Mouse (Mus musculus) gastrocnemius, adult 2 months (tissue): ENCODE data around the gene Ppard. TPM values are rescaled to one million over a fixed set of nuclear protein-coding genes. Genes with fewer than 3 reads are reported as not detected.
A peak's percentile ranks its signal among the peaks of the same experiment; 100 is the strongest.

Experiments
- DNase-seq: peaks from one replicate; pipeline ENCODE4 v3.0.0; 2022
- H3K27ac ChIP-seq: fragments of 200-600 bp; 2 replicates; pipeline ENCODE4 v1.8.1; 2022; ENCODE audit warnings: mild to moderate bottlenecking
- H3K4me3 ChIP-seq: fragments of 200-600 bp; 2 replicates; pipeline ENCODE4 v1.8.1; 2022; ENCODE audit warnings: mild to moderate bottlenecking, moderate library complexity
- CTCF ChIP-seq: fragments of 200-600 bp; IDR thresholded peaks from 2 replicates; pipeline ENCODE4 v1.8.1; 2022; ENCODE audit warnings: antibody characterized with exemption, mild to moderate bottlenecking, moderate library complexity
- intact Hi-C: fragments of 180-260 bp; cut with DNase I; formaldehyde crosslinking; loops from one replicate; pipeline ENCODE4 v1.15.1; 2025
- total RNA-seq, 2 experiments: library from RNA; stranded (reverse); gene quantifications; 2 replicates each; pipeline ENCODE4 v1.2.3; 2021

The Ppard gene
- total RNA-seq, 2 experiments from 2014 or later: 29.1 to 30.7 TPM

DNA sequence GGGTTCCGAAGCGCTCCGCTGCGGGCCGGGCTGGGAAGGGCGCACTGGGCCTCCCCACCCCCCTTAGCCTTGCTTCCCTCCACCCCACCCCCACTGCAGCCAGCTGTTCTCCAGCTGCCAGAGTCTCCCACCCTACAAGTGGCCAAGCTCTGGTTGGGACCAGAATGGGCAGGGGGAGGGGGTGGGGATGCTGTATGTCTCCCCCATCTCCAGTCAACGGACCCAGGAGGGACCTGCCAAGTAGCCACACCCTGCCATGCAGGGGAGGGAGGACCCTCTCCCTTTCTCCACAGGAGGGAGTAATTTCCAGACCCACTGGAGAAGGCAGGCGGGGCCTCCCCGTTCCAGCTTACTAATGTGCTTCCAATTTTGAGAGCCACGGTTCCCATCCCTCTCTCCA lies 113.4 kb downstream of the Ppard start:
- no peak for DNase-seq
- H3K4me3 ChIP-seq: peak overlapping the region; percentile 30
- peak overlapping the region; percentile 57 for H3K27ac ChIP-seq
- intact Hi-C loops: no loop called here
- no peak for TF ChIP-seq CTCF

DNA sequence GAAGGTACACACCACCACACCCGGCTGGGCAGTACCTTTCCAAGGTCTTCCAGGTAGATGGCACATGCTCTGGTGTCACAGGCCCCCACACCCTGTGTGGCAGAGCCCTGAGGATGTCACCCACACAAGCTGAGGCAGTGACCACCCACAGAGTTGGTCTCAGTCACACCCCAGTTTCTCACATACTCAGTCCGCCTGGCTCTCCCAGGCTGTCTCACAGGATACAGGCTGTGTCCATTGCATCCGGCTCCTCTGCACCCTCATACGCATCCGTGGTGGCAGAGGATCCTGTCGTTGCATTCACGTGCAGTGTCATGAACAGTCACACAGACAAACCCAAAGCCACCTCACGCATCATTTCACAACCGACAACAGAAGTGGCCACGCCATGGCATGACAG lies 114.8 kb downstream of the Ppard start:
- Histone ChIP-seq H3K4me3 (no peak overlapping the region), H3K27ac (no peak overlapping the region)
- no peak for TF ChIP-seq CTCF
- no peak for DNase-seq
- intact Hi-C loops: no loop called here

DNA sequence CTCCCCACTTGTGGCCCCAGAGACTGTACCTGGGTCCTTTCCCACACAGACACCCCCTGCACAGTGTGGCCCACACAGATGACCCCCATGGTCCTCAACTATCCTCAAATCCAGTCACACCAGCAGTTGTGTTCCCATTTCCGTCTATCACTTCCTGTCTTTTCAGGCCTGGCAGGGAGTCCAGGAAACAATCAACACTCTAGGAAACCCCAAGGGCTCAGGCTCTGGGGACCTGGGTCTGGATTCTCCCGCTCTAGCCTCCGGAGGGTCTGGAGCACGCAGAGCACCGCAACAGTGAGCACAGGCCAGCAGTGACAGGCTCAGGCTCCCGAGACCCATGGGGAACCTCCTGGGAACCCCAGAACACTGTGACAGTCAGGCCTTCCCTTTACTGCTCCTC lies 115.7 kb downstream of the Ppard start:
- no peak for DNase-seq
- Histone ChIP-seq H3K27ac (peak overlapping the region; percentile 48; the same call in 1 of the 2 replicates), H3K4me3 (peak overlapping the region; percentile 82)
- intact Hi-C loops: no loop called here
- no peak for TF ChIP-seq CTCF

DNA sequence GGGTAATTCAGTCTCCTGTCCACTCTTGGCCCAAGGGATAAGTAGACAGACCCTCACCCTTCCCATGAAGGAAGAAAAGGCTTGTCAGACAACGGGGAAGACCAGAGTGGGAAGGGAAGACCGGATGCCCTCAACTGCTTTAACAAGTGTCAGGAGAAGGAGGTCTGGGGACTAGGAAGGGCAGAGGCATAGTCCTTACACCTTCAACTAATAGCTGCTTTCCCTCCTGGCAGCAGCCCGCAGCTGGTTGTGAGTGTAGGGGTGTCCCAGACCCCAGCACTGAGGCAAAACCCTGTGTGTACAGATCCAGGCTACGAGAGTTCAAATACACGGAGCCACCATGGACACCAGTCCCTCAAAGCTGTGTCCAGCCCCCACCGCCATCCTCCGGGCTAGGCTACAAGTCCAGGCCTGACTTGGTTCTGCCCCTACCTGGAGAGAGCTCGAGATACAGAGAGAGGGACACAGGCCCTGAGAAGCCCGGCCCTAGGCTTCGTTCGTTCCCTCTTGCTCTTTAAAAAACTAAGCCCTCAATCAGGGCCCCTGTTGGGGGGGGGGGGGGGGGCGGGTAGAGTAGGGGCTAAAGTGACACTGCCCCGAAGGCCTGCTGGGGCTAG lies 116.9 kb downstream of the Ppard start:
- intact Hi-C loops: no loop called here
- no peak for DNase-seq
- Histone ChIP-seq H3K27ac (peak overlapping the region; percentile 95), H3K4me3 (peak overlapping the region; percentile 82)
- no peak for TF ChIP-seq CTCF

DNA sequence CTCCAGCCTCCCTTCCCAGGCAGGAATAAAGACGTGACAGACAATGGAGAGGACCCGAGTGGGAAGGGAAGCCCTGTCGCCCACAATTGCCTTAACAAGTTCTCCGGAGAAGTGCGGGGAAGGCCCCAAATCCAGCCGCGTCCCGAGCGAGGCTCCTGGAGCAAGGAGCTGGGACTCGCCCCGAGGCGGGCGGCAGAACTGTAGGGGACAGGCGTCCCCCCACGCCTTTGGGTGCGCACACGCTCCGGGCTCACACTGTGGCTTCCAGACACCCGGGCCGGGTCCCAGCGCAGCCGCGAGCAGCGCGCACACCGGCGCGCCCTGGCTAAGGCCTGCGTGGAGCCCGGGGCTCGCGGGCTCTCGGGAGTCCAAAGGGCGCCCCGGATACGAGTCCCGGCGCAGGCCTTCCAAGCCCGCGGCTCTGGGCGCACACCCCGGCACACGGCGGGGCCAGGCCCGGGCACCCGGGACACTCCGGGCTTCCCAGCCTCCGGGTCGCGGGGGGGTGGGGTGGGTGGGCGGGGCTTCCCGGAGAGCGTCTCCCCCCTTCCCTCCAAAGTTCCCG lies 117.5 kb downstream of the Ppard start:
- Histone ChIP-seq H3K27ac (peak overlapping the region; percentile 95), H3K4me3 (peak overlapping the region; percentile 82)
- peak; percentile 80 for DNase-seq
- intact Hi-C loops: loop anchor here (2.0 kb wide), 1 partner anchor 19 kb away; no protein-coding TSS in a partner anchor
- TF ChIP-seq CTCF: no peak

DNA sequence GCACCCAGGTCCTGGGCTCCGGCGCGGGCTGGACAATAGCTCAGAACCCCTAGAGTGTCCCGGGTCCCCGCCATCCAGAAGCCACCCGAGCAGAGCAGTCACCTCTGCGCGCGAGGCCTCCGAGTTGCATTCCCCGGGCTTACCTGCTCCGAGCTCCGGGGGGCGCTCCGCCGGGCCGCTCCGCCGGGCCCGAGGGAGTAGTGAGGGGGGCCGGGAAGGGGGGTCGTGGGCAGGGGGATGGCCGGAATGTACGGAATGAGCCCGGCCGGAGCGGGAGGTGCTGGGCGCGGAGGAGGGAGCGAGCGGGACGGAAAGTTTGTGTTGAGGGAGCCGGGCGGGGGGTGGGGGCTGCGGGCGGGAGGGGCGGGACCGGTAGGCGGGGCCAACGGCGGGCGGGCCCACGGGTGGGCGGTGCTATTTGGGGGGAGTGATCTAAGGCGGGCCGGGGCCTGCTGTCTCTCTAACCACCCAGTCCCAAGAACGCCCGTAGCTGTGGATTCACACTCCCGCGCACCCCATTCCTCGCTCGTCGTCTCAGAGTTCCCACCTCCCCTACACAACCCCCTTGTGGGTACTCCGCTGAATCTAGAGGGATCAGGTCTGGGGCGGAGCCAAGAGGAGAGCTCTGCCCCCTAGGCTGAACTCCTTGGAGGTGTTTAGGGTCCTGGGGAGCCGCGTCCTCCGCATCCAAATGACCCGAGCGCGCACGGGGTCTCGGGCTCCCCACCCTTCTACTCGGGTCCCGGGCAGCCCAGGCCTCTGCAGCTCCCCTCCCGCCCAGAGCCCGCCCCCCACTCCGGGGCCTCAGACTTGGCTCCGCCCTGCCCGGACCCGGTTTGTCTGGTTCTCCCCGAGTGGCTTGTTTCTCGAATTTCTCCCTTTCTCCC lies 118.2 kb downstream of the Ppard start, which contains the start of gene Tead3:
TSS of gene Tead3 (minus strand) at position 352 of the 887 bp plus-strand sequence.
- peak; percentile 39 for TF ChIP-seq CTCF
- peak; percentile 89 for DNase-seq
- intact Hi-C loops: loop anchor here (2.0 kb wide), 1 partner anchor 20 kb away; no protein-coding TSS in a partner anchor

More for the DNA sequence above, 118.2 kb downstream of the Ppard start, which contains the start of gene Tead3:
- Histone ChIP-seq H3K4me3 (peak within 1 kb of the TSS; percentile 82), H3K27ac (peak within 1 kb of the TSS; percentile 95)

Other genes starting within 250 kb of the Ppard start
- gene Tcp11, start 152.1 kb upstream of the Ppard start, total RNA-seq: not detected
- under 1 TPM; 0.17 to 0.20 TPM for gene Scube3, start 90.6 kb upstream of the Ppard start, total RNA-seq
- gene Zfp523, start 55.6 kb upstream of the Ppard start, total RNA-seq: 10 to 100 TPM; 12.9 to 13.9 TPM
- 1 to 10 TPM; 1.5 to 1.6 TPM for gene Def6, start 24.9 kb upstream of the Ppard start, total RNA-seq
- gene Fance, start 80.8 kb downstream of the Ppard start, total RNA-seq: 10 to 100 TPM in 1 of 2 experiments, 1 to 10 TPM in 1; 9.4 to 11.2 TPM
- gene Rpl10a, start 95.8 kb downstream of the Ppard start, total RNA-seq: 100 to 1,000 TPM; 382 to 410 TPM
- 1 to 10 TPM; 6.9 to 7.4 TPM for gene Tead3, start 118.1 kb downstream of the Ppard start, total RNA-seq
- not detected for gene Tulp1, start 132.5 kb downstream of the Ppard start, total RNA-seq